Mouse (Mus musculus): ENCODE data around the gene Whamm.

- TF ChIP-seq MAFK (IDR thresholded peaks at IDR 0.05; ENCODE audit: insufficient read depth, low read depth, low read length) (no peak), CHD2 (IDR thresholded peaks at IDR 0.05; ENCODE audit: low read depth, low read length) (no peak), ZC3H11A (IDR thresholded peaks at IDR 0.05; ENCODE audit: borderline replicate concordance, low read depth, low read length) (no peak), HCFC1 (IDR thresholded peaks at IDR 0.05; ENCODE audit: borderline replicate concordance, insufficient read depth, low read length) (no peak), ZNF384 (IDR thresholded peaks at IDR 0.05; ENCODE audit: low read depth, low read length) (no peak)
Measured at GRCm38 (mm10) chr7:81557985-81558360, 13.1 kb upstream of the Whamm start.

Measured in ES-E14 (cell line).